ENCODE assay signal across 21 mouse cellular contexts in genomic region chr16:89674159-89674902, GRCm38 (mm10).
DNase-seq lines count a peak whose midpoint lies in the region; ATAC-seq and TF ChIP-seq lines count a peak whose summit lies in the region.
"Had no signal": no experiment of that assay in that cellular context is flagged by ENCODE, and none has a peak within 500 bp of the region (broad histone marks: within the 10 kb centered on the region; RNA-seq: fewer than 3 reads in every experiment).

No protein-coding gene starts in this region.

- no peak overlapping the region for H3K9ac ChIP-seq in forebrain, embryonic 13.5 days
- H3K9ac ChIP-seq in forebrain, embryonic 12.5 days, result no peak overlapping the region
- no peak overlapping the region for H3K9ac ChIP-seq in hindbrain, embryonic 16.5 days (ENCODE audit: low read depth, low read length)
- H3K9ac ChIP-seq: embryonic facial prominence, embryonic 13.5 days; neural tube, embryonic 13.5 days had no signal

- TF ChIP-seq CTCF in brain, embryonic 14.5 days (IDR thresholded peaks at IDR 0.05; ENCODE audit: borderline replicate concordance, extremely low read depth, insufficient read depth, insufficient read length), result no peak

- H3K4me3 ChIP-seq in forebrain, embryonic 13.5 days, result no peak overlapping the region
- H3K4me3 ChIP-seq in forebrain, embryonic 12.5 days (replicated peaks), result no peak overlapping the region
- no peak overlapping the region for H3K4me3 ChIP-seq in hindbrain, embryonic 16.5 days (ENCODE audit: low read length)
- H3K4me3 ChIP-seq: embryonic facial prominence, embryonic 13.5 days; neural tube, embryonic 13.5 days had no signal

- ATAC-seq in forebrain, embryonic 13.5 days, result peak; percentile 77
- ATAC-seq in forebrain, embryonic 12.5 days (ENCODE audit: low FRiP score), result no peak
- peak; percentile 61 for ATAC-seq in hindbrain, embryonic 16.5 days

- no peak overlapping the region for H3K27ac ChIP-seq in forebrain, embryonic 13.5 days
- H3K27ac ChIP-seq in forebrain, embryonic 12.5 days, result no peak overlapping the region
- no peak overlapping the region for H3K27ac ChIP-seq in hindbrain, embryonic 16.5 days (ENCODE audit: low read depth, low read length)
- H3K27ac ChIP-seq: embryonic facial prominence, embryonic 13.5 days; kidney, postnatal 0 days; neural tube, embryonic 13.5 days had no signal

- H3K36me3 ChIP-seq in forebrain, embryonic 13.5 days (ENCODE audit: poor library complexity, severe bottlenecking), result no peaks in the 10 kb centered on the region
- no peaks in the 10 kb centered on the region for H3K36me3 ChIP-seq in forebrain, embryonic 12.5 days (replicated peaks)
- no peaks in the 10 kb centered on the region for H3K36me3 ChIP-seq in hindbrain, embryonic 16.5 days (ENCODE audit: control insufficient read depth, insufficient read depth, low read length)
- H3K36me3 ChIP-seq: embryonic facial prominence, embryonic 13.5 days; G1E; neural tube, embryonic 13.5 days had no signal

- H3K27me3 ChIP-seq in forebrain, embryonic 13.5 days, result no peaks in the 10 kb centered on the region
- H3K27me3 ChIP-seq in forebrain, embryonic 12.5 days, result no peaks in the 10 kb centered on the region
- no peaks in the 10 kb centered on the region for H3K27me3 ChIP-seq in hindbrain, embryonic 16.5 days (replicated peaks; ENCODE audit: control insufficient read depth, insufficient read depth, low read length)
- H3K27me3 ChIP-seq: embryonic facial prominence, embryonic 13.5 days; megakaryocyte, embryonic 14.5 days; neural tube, embryonic 13.5 days had no signal

- no peak for TF ChIP-seq POLR2A in brain, embryonic 14.5 days (IDR thresholded peaks at IDR 0.05; ENCODE audit: borderline replicate concordance, extremely low read depth, insufficient read depth, insufficient read length, poor library complexity, severe bottlenecking)

- H3K9me3 ChIP-seq in forebrain, embryonic 13.5 days (replicated peaks), result no peaks in the 10 kb centered on the region
- no peaks in the 10 kb centered on the region for H3K9me3 ChIP-seq in forebrain, embryonic 12.5 days
- H3K9me3 ChIP-seq in hindbrain, embryonic 16.5 days (ENCODE audit: control insufficient read depth, low read length), result no peaks in the 10 kb centered on the region
- H3K9me3 ChIP-seq: embryonic facial prominence, embryonic 13.5 days; neural tube, embryonic 13.5 days had no signal

- intact Hi-C loops in left cerebral cortex, postnatal 4 days (cut with DNase I), result no loop called here

- H3K4me2 ChIP-seq in forebrain, embryonic 13.5 days, result no peak overlapping the region
- H3K4me2 ChIP-seq in forebrain, embryonic 12.5 days, result no peak overlapping the region
- no peak overlapping the region for H3K4me2 ChIP-seq in hindbrain, embryonic 16.5 days (ENCODE audit: low read length)
- H3K4me2 ChIP-seq: embryonic facial prominence, embryonic 13.5 days had no signal

- H3K4me1 ChIP-seq in forebrain, embryonic 13.5 days, result 0 out of 2 replicates have a peak, but pooled peaks cover 5% of the 10 kb centered on the region
- no peaks in the 10 kb centered on the region for H3K4me1 ChIP-seq in forebrain, embryonic 12.5 days
- peaks cover 3% of the 10 kb centered on the region for H3K4me1 ChIP-seq in hindbrain, embryonic 16.5 days (ENCODE audit: control insufficient read depth, insufficient read depth, low read depth, low read length)

- peak; percentile 60 for DNase-seq in left cerebral cortex, postnatal 4 days
- no peak for DNase-seq in left cerebral cortex, adult 9 months (ENCODE audit: low spot score in 2 of 2)
- DNase-seq in brain, embryonic 14.5 days (ENCODE audit: low read depth), result peak; percentile 81
- no peak for DNase-seq in adrenal gland, postnatal 25 days
- DNase-seq in gastrocnemius, postnatal 10 days, result no peak
- DNase-seq: cerebellum, adult 9-11 months; gastrocnemius, postnatal 25 days; kidney, adult 11 months; lung, adult 18-20 months; right cerebral cortex, postnatal 14 days; spleen, adult 18-20 months; thymus, adult 18-20 months; thymus, postnatal 4 days had no signal

- 72% methylated on average over 16 of the region's 16 CpGs for WGBS in forebrain, embryonic 13.5 days
- WGBS in forebrain, embryonic 12.5 days, result 86% methylated on average over 16 of the region's 16 CpGs
- 55% methylated on average over 16 of the region's 16 CpGs for WGBS in hindbrain, embryonic 16.5 days

Comparison
In these comparisons a context has a peak if more than half of its experiments do, and no peak if none do; other contexts are left out.
1. DNase-seq: peak in left cerebral cortex, postnatal 4 days (single experiment) and brain, embryonic 14.5 days (single experiment); none in left cerebral cortex, adult 9 months (0 of 2), adrenal gland, postnatal 25 days (single experiment) and gastrocnemius, postnatal 10 days (single experiment).